Mouse (Mus musculus) liver, adult 10 weeks (tissue): Measurements from ENCODE around the gene AL607142.1. TPM values are rescaled to one million over a fixed set of nuclear protein-coding genes. Genes with fewer than 3 reads are reported as not detected.

Source experiments
- polyA plus RNA-seq: library from polyadenylated mRNA; stranded (reverse); fragments of 350-450 nt; fragmentation: Illumina TruSeq; extraction: RNeasy Lipid Tissue Mini Kit (QIAGEN cat#74804); gene quantifications from one replicate; pipeline ENCODE4 v1.2.3, GENCODE M21; 2014; ENCODE audit warnings: low read depth, low replicate concordance

The AL607142.1 gene
- polyA plus RNA-seq, result not detected

GRCm38 (mm10) chr4:120064696-120065095 is at the start of gene AL607142.1:
Gene AL607142.1, plus strand, starts transcription at chr4:120064996.

Other genes with a start within 250 kb of the AL607142.1 start
- not detected for gene Edn2, start 96.2 kb downstream of the AL607142.1 start, polyA plus RNA-seq
- gene Foxo6, start 222.4 kb downstream of the AL607142.1 start, polyA plus RNA-seq, result not detected